Mouse (Mus musculus): ENCODE results near the gene Cnp.
"Not testable (repeated sequence)": the region's sequence is repeated elsewhere in the genome, so short reads cannot be mapped to it uniquely, and the experiment has no call there.

The Cnp gene

GRCm38 (mm10) chr11:100574708-100575483, at the start of gene Cnp:
Gene Cnp (plus strand): TSS chr11:100574904.
- peak; percentile 83 to 86 for DNase-seq

- DNase-seq: peak; percentile 53 to 68
These were observed 49.6 kb upstream of the Cnp start for GRCm38 (mm10) chr11:100524987-100525630.

GRCm38 (mm10) chr11:100526052-100526816, 48.5 kb upstream of the Cnp start:
- no peak for DNase-seq

- DNase-seq: peak; percentile 64 to 66
These were observed 47.6 kb upstream of the Cnp start for GRCm38 (mm10) chr11:100527066-100527457.

GRCm38 (mm10) chr11:100527458-100528374, 47.0 kb upstream of the Cnp start, which contains the start of gene Acly:
Gene Acly (minus strand): TSS chr11:100528000.
- peak; percentile 99 for DNase-seq

GRCm38 (mm10) chr11:100528375-100529165, 46.1 kb upstream of the Cnp start:
- DNase-seq: no peak

GRCm38 (mm10) chr11:100533871-100534270, 40.8 kb upstream of the Cnp start:
- no peak for DNase-seq

GRCm38 (mm10) chr11:100534411-100534810, 40.3 kb upstream of the Cnp start:
- DNase-seq: not testable (repeated sequence)

- not testable (repeated sequence) for DNase-seq
These were observed 39.9 kb upstream of the Cnp start for GRCm38 (mm10) chr11:100534821-100535220.

GRCm38 (mm10) chr11:100535996-100536395, 38.7 kb upstream of the Cnp start:
- no peak for DNase-seq

GRCm38 (mm10) chr11:100536466-100536865, 38.2 kb upstream of the Cnp start:
- no peak for DNase-seq

- no peak for DNase-seq
These were observed 33.7 kb upstream of the Cnp start for GRCm38 (mm10) chr11:100540966-100541365.

- no peak for DNase-seq
These were observed 33.1 kb upstream of the Cnp start for GRCm38 (mm10) chr11:100541577-100541976.

GRCm38 (mm10) chr11:100544832-100545745, 29.6 kb upstream of the Cnp start, which contains the start of gene Ttc25:
Gene Ttc25 (plus strand): TSS chr11:100545607.
- peak; percentile 92 to 96 for DNase-seq

GRCm38 (mm10) chr11:100545746-100546085, 29.0 kb upstream of the Cnp start:
- DNase-seq: no peak

- no peak for DNase-seq
These were observed 27.7 kb upstream of the Cnp start for GRCm38 (mm10) chr11:100546955-100547354.

GRCm38 (mm10) chr11:100548141-100548540, 26.6 kb upstream of the Cnp start:
- no peak for DNase-seq

- no peak for DNase-seq
These were observed 25.2 kb upstream of the Cnp start for GRCm38 (mm10) chr11:100549466-100549865.

- DNase-seq: no peak
These were observed 24.6 kb upstream of the Cnp start for GRCm38 (mm10) chr11:100550101-100550500.

- peak; percentile 84 to 90 for DNase-seq
These were observed 21.9 kb upstream of the Cnp start for GRCm38 (mm10) chr11:100552842-100553241.

Data from lung, adult 18-20 months (tissue).